Mouse (Mus musculus) CH12.LX (cell line): Measurements from ENCODE around the gene Hes6.

Source experiments
- BHLHE40 ChIP-seq: IDR thresholded peaks from 2 replicates; pipeline ENCODE4 v1.6.1; 2011; ENCODE audit warnings: mild to moderate bottlenecking, low read depth, low read length, improper control_type of control experiment
- CHD1 ChIP-seq: IDR thresholded peaks from 2 replicates; pipeline ENCODE4 v1.6.1; 2012; ENCODE audit warnings: low read depth, low read length, improper control_type of control experiment, inconsistent platforms
- CHD2 ChIP-seq: IDR thresholded peaks from 2 replicates; pipeline ENCODE4 v1.6.1; 2011; ENCODE audit warnings: low read length, improper control_type of control experiment
- CTCF ChIP-seq, 2 experiments: IDR thresholded peaks in 1 of 2; conservative IDR thresholded peaks in 1 of 2; 2 replicates each; pipeline ENCODE4 v1.5.1; 2011 to 2012; ENCODE audit warnings: low read depth in 2 of 2, low read length in 2 of 2, improper control_type of control experiment in 1 of 2, inconsistent platforms in 1 of 2, mild to moderate bottlenecking in 1 of 2, moderate library complexity in 1 of 2
- ELF1 ChIP-seq: IDR thresholded peaks from 2 replicates; pipeline ENCODE4 v1.6.1; 2014; ENCODE audit warnings: low read depth, mild to moderate bottlenecking, inconsistent platforms, low read length, improper control_type of control experiment
- EP300 ChIP-seq: IDR thresholded peaks from 2 replicates; pipeline ENCODE4 v1.6.1; 2011; ENCODE audit warnings: low read length, improper control_type of control experiment
- HCFC1 ChIP-seq: IDR thresholded peaks from 2 replicates; pipeline ENCODE4 v1.6.1; 2012; ENCODE audit warnings: low read depth, mild to moderate bottlenecking, inconsistent platforms, low read length, improper control_type of control experiment
- MAFK ChIP-seq: IDR thresholded peaks from 2 replicates; pipeline ENCODE4 v1.6.1; 2011; ENCODE audit warnings: low read length, improper control_type of control experiment; ENCODE audit not compliant: insufficient replicate concordance
- MAX ChIP-seq: IDR thresholded peaks from 2 replicates; pipeline ENCODE4 v1.6.1; 2011; ENCODE audit warnings: low read length, improper control_type of control experiment
- MYC ChIP-seq: IDR thresholded peaks from 2 replicates; pipeline ENCODE4 v1.6.1; 2011; ENCODE audit warnings: low read depth, mild to moderate bottlenecking, improper control_type of control experiment, low read length
- PAX5 ChIP-seq: IDR thresholded peaks from 2 replicates; pipeline ENCODE4 v1.6.1; 2012; ENCODE audit warnings: low read length, inconsistent platforms, mixed read lengths
- POLR2A ChIP-seq: IDR thresholded peaks from 2 replicates; pipeline ENCODE4 v1.6.1; 2011; ENCODE audit warnings: low read depth, mild to moderate bottlenecking, improper control_type of control experiment, low read length
- USF1 ChIP-seq: IDR thresholded peaks from 2 replicates; pipeline ENCODE4 v1.6.1; 2014; ENCODE audit warnings: low read depth, mild to moderate bottlenecking, inconsistent platforms, low read length, improper control_type of control experiment
- ZMIZ1 ChIP-seq: IDR thresholded peaks from 2 replicates; pipeline ENCODE4 v1.6.1; 2012; ENCODE audit warnings: low read depth, mild to moderate bottlenecking, inconsistent platforms, low read length, improper control_type of control experiment

DNA sequence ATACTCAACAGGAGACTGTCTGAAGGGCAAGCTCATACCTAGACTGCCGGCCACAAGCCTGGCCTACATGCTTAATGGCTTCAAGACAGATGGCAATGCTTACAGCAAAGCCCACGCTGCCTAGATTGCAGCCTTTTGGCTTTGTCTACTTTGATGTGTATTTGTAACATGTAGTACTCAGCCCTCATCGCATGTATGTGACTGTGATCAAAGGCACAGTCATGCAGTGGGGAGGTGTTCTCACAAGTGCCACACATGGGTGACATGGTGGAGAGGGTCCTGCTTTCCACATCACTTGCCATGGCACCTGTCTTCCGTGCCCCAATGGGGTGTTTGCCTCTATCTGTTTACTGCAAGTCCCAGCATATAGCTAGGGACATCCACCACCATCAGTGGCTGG, 32.7 kb upstream of the Hes6 start:
- TF ChIP-seq CTCF (conservative IDR thresholded peaks at IDR 0.05 in 1 of 2, IDR thresholded peaks at IDR 0.05 in 1 of 2; ENCODE audit: low read depth in 2 of 2, low read length in 2 of 2) (no peak), POLR2A (no peak), CHD2 (no peak), MAFK (no peak), ELF1 (no peak), USF1 (no peak), CHD1 (no peak), MAX (no peak), BHLHE40 (no peak), EP300 (no peak), HCFC1 (no peak), MYC (no peak), PAX5 (no peak), ZMIZ1 (no peak)
